Mouse (Mus musculus) lung, embryonic 14.5 days (tissue): ENCODE data around the gene Gab2. TPM values are rescaled to one million over a fixed set of nuclear protein-coding genes. Genes with fewer than 3 reads are reported as not detected.
A peak's percentile ranks its signal among the peaks of the same experiment; 100 is the strongest.

Experiments
- ATAC-seq: fragments of 200-750 bp; cut with Nextera tagmentation; 2 replicates; pipeline ENCODE4 v1.8.0; 2017; ENCODE audit warnings: mild to moderate bottlenecking, moderate TSS enrichment, moderate library complexity; ENCODE audit not compliant: insufficient read depth
- DNase-seq: peaks from one replicate; pipeline ENCODE4 v3.0.0-alpha.2; 2015
- H3K27ac ChIP-seq: fragments of 300-500 bp; sonication (generic); 2 replicates; pipeline ENCODE4 v1.5.1; 2014; ENCODE audit warnings: low read depth, mild to moderate bottlenecking, moderate library complexity
- H3K27me3 ChIP-seq: fragments of 300-500 bp; sonication (generic); 2 replicates; pipeline ENCODE4 v1.6.1; 2014; ENCODE audit warnings: low read length, control low read depth; ENCODE audit not compliant: insufficient read depth
- H3K36me3 ChIP-seq: fragments of 300-500 bp; sonication (generic); 2 replicates; pipeline ENCODE4 v1.6.1; 2014; ENCODE audit warnings: control low read depth; ENCODE audit not compliant: insufficient read depth
- H3K4me1 ChIP-seq: fragments of 300-500 bp; sonication (generic); 2 replicates; pipeline ENCODE4 v1.6.1; 2014; ENCODE audit warnings: antibody characterized with exemption, control low read depth; ENCODE audit not compliant: insufficient read depth
- H3K4me2 ChIP-seq: fragments of 300-500 bp; sonication (generic); 2 replicates; pipeline ENCODE4 v1.6.1; 2014; ENCODE audit warnings: mild to moderate bottlenecking
- H3K4me3 ChIP-seq: fragments of 300-500 bp; sonication (generic); 2 replicates; pipeline ENCODE4 v1.5.1; 2014; ENCODE audit warnings: low read depth, low read length
- H3K9ac ChIP-seq: fragments of 300-500 bp; sonication (generic); 2 replicates; pipeline ENCODE4 v1.6.1; 2014
- H3K9me3 ChIP-seq: fragments of 300-500 bp; sonication (generic); 2 replicates; pipeline ENCODE4 v1.6.1; 2016; ENCODE audit warnings: low read depth, low read length, control low read depth
- CTCF ChIP-seq: IDR thresholded peaks from 2 replicates; pipeline ENCODE4 v1.5.1; 2016; ENCODE audit warnings: antibody characterized with exemption, low read depth
- WGBS: fragments of 180-500 bp; shearing (Covaris S2); extraction: QIAGEN DNeasy Blood & Tissue Kit; methylation state at CpG from one replicate; pipeline ENCODE4 v1.1.7; 2014; 5-methylcytosine and 5-hydroxymethylcytosine counted together
- polyA plus RNA-seq: library from polyadenylated mRNA; unstranded; fragments of >200 nt; fragmentation: Nextera tagmentation; extraction: Ambion mirVana; gene quantifications from 2 replicates; pipeline ENCODE4 v1.2.1, GENCODE M21; 2014

The Gab2 gene
- polyA plus RNA-seq, 1 experiment from 2014 or later, result 9.3 TPM

GRCm38 (mm10) chr7:97328891-97329588 is 247.7 kb downstream of the Gab2 start:
- no peak overlapping the region for H3K9ac ChIP-seq
- WGBS, result 67% methylated on average over 13 of the region's 13 CpGs
- no peak for TF ChIP-seq CTCF
- no peak for DNase-seq
- no peak overlapping the region for H3K4me3 ChIP-seq
- no peaks in the 10 kb centered on the region for H3K9me3 ChIP-seq
- peaks cover 32% of the 10 kb centered on the region for H3K27me3 ChIP-seq
- H3K4me1 ChIP-seq, result peaks cover 7% of the 10 kb centered on the region
- no peak overlapping the region for H3K4me2 ChIP-seq
- no peak for ATAC-seq
- no peak overlapping the region for H3K27ac ChIP-seq
- no peaks in the 10 kb centered on the region for H3K36me3 ChIP-seq

- 80% methylated on average over 3 of the region's 3 CpGs for WGBS
- no peak overlapping the region for H3K4me3 ChIP-seq
- no peak for ATAC-seq
- no peak overlapping the region for H3K9ac ChIP-seq
- H3K4me2 ChIP-seq, result no peak overlapping the region
- H3K4me1 ChIP-seq, result peaks cover 7% of the 10 kb centered on the region
- no peaks in the 10 kb centered on the region for H3K9me3 ChIP-seq
- TF ChIP-seq CTCF, result no peak
- H3K36me3 ChIP-seq, result no peaks in the 10 kb centered on the region
- H3K27me3 ChIP-seq, result peaks cover 26% of the 10 kb centered on the region
- DNase-seq, result no peak
- no peak overlapping the region for H3K27ac ChIP-seq
Measured at GRCm38 (mm10) chr7:97329676-97330075, 248.3 kb downstream of the Gab2 start.

DNA sequence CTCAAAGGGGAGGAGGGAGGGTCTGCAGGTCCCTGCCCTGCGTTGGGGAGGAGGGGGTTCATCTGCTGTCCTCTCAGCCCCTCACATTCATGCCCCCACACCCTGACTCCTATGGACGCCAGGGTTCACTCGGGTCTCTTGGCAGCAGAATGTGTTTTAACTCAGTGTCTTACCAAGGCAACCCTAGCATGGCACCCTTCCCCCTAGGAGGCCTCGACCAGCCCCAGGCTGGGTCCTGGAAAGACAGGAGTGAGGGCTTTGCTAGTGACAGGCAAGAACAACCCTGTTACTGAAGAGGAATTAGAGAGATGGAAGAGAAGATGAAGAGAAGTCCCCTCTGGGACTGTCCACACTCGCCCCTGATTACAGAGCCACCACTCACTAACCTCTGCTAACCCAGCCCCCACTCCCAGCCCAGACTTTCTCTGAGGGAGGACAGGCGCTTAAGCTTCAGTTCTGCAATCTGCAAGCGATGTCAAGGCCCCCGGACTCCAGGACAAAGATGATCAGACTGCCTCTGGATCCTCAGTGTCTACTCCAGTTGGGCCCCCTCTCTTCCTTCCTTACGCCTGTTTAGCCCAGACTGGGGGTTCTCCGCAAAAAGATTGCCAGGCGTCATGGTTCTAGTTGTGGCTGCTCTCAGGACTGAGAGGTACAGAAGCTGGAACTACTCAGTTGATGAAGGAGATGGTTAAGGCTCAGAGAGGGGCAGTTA is 249.7 kb downstream of the Gab2 start:
- no peak for TF ChIP-seq CTCF
- Histone ChIP-seq H3K4me2 (peak overlapping the region; percentile 70), H3K4me3 (peak overlapping the region; percentile 78), H3K9me3 (no peaks in the 10 kb centered on the region), H3K27me3 (peaks cover 12% of the 10 kb centered on the region; the same call in 1 of the 2 replicates), H3K36me3 (no peaks in the 10 kb centered on the region), H3K27ac (no peak overlapping the region), H3K4me1 (peaks cover 7% of the 10 kb centered on the region), H3K9ac (peak overlapping the region; percentile 65; the same call in 1 of the 2 replicates)
- WGBS, result 53% methylated on average over 11 of the region's 11 CpGs
- no peak for DNase-seq
- ATAC-seq, result no peak

DNA sequence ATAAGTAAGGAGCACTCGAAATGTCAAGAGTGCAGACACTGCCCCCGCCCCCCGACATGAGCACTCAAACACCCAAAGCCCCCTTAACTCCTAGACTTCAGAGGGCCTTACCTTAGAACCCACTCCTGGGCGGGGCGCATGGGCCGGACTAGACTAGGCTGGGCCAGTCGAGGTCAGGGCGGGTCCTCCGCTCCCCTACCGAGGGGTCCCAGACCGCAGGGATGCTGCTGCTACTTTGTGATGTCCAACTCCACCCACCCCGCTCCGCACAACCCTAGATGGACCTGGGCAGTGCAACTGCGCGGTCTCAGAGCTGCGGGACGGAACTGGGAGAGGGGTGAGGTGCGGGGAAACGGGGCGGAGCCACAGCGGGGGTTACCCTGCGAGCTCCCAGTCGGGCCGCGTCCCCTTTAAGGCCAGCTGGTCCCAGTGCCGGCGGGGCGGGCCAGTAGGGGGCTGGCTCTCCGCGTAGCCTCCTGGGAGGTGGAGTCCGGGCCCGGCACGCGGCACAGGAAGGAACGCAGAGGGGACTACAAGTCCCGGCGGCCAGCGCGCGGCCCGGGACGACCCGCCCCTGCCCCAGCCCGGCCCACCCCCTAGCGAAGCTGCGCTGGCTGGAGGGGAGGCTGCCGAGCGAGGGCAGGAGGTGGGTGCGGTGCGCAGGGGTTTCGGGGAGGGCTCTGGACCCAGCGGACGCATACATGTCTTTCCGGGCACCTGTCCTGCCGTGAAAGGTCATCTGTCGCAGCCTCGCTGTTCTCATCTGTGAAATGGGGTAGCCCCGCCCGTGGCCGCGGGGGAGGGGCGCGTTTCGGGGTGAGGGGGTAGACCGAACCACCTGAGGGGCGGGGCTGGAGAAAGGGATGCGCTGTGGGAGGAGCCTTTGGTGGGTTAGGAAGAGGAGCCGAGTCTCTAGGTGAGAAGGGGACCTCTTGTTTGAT is 250.6 kb downstream of the Gab2 start, which contains the start of the genes Usp35 and Kctd21:
Usp35 (minus strand) TSS at position 295 of the 941 bp plus-strand sequence.
Kctd21 (plus strand) TSS at position 602 of the 941 bp plus-strand sequence.
- DNase-seq (peak; percentile 97), ATAC-seq (peak; percentile 99)
- Histone ChIP-seq H3K27me3 (peaks cover 3% of the 10 kb centered on the region; the same call in 1 of the 2 replicates), H3K4me3 (peak within 1 kb of the TSS; percentile 78), H3K9ac (peak within 1 kb of the TSS; percentile 66), H3K27ac (no peak within 1 kb of the TSS), H3K4me1 (peaks cover 7% of the 10 kb centered on the region), H3K4me2 (peak within 1 kb of the TSS; percentile 70), H3K9me3 (no peaks in the 10 kb centered on the region), H3K36me3 (no peaks in the 10 kb centered on the region)
- TF ChIP-seq CTCF, result peak; percentile 44
- WGBS, result under 1% methylated on average over 68 of the region's 68 CpGs

DNA sequence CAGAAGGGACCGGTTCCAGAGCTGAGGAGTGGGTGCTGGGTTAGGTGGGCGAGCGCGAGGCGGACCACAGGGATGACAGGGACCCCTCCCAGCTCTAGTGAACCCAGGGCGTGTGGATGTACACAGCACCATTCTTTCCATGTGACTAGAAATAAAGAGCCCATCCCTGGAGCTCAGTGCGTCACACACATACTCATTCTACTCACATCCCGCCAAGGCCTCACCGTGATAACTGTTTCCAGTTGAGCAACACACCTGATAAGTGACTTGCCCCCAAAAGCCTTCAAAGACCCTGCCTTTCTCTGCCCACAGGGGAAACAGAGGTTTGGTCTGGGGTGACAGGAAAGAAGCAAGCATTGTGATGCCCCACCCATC is 251.3 kb downstream of the Gab2 start:
- H3K9me3 ChIP-seq, result no peaks in the 10 kb centered on the region
- peak overlapping the region; percentile 70 for H3K4me2 ChIP-seq
- WGBS, result 3% methylated on average over 9 of the region's 9 CpGs
- no peak for TF ChIP-seq CTCF
- H3K4me1 ChIP-seq, result peaks cover 7% of the 10 kb centered on the region
- no peak overlapping the region for H3K27ac ChIP-seq
- DNase-seq (no peak), ATAC-seq (no peak)
- H3K9ac ChIP-seq, result peak overlapping the region; percentile 66
- H3K36me3 ChIP-seq, result no peaks in the 10 kb centered on the region
- no peaks in the 10 kb centered on the region for H3K27me3 ChIP-seq
- H3K4me3 ChIP-seq, result peak overlapping the region; percentile 78

GRCm38 (mm10) chr7:97333113-97333898 is 251.9 kb downstream of the Gab2 start:
- H3K4me2 ChIP-seq, result peak overlapping the region; percentile 70
- ATAC-seq (no peak), DNase-seq (no peak)
- H3K9ac ChIP-seq, result no peak overlapping the region
- H3K4me3 ChIP-seq, result peak overlapping the region; percentile 78; the same call in 1 of the 2 replicates
- 72% methylated on average over 6 of the region's 6 CpGs for WGBS
- H3K27me3 ChIP-seq, result no peaks in the 10 kb centered on the region
- no peak overlapping the region for H3K27ac ChIP-seq
- peaks cover 7% of the 10 kb centered on the region for H3K4me1 ChIP-seq
- H3K36me3 ChIP-seq, result no peaks in the 10 kb centered on the region
- TF ChIP-seq CTCF, result no peak
- no peaks in the 10 kb centered on the region for H3K9me3 ChIP-seq
